Mouse (Mus musculus) activated CD4-positive, CD25-positive, alpha-beta regulatory T cell, adult 9 weeks (primary cell): ENCODE measurements around the gene 4930433I11Rik. TPM values are rescaled to one million over a fixed set of nuclear protein-coding genes. Genes with fewer than 3 reads are reported as not detected.

Source experiments
- polyA plus RNA-seq: library from polyadenylated mRNA; unstranded; fragments of 100-300 nt; shearing (Covaris generic); gene quantifications from one replicate; pipeline ENCODE4 v1.2.1, GENCODE M21; 2017

Gene 4930433I11Rik
- polyA plus RNA-seq = not detected

GRCm38 (mm10) chr7:40987243-40987642, at the start of gene 4930433I11Rik:
4930433I11Rik (plus strand) TSS chr7:40987543.

GRCm38 (mm10) chr7:41032419-41032818, 45.1 kb downstream of the 4930433I11Rik start, which contains the start of gene Gm4884:
Gm4884 (plus strand) TSS chr7:41032719.

Other genes starting within 250 kb of the 4930433I11Rik start
- not detected for gene Vstm2b, start 89.2 kb upstream of the 4930433I11Rik start, polyA plus RNA-seq
- gene Gm4884, start 45.2 kb downstream of the 4930433I11Rik start, polyA plus RNA-seq = not detected
- not detected for gene Gm5592, start 166.3 kb downstream of the 4930433I11Rik start, polyA plus RNA-seq